Mouse (Mus musculus) adrenal gland, postnatal 0 days (tissue): ENCODE measurements around the gene Eif5. TPM values are rescaled to one million over a fixed set of nuclear protein-coding genes. Genes with fewer than 3 reads are reported as not detected.

Experiments
- polyA plus RNA-seq: library from polyadenylated mRNA; unstranded; fragments of >200 nt; fragmentation: Nextera tagmentation; extraction: Ambion mirVana; gene quantifications from 2 replicates; pipeline ENCODE4 v1.2.1, GENCODE M21; 2015

Eif5 gene
- polyA plus RNA-seq: 435 and 734 TPM in 2 replicates

DNA sequence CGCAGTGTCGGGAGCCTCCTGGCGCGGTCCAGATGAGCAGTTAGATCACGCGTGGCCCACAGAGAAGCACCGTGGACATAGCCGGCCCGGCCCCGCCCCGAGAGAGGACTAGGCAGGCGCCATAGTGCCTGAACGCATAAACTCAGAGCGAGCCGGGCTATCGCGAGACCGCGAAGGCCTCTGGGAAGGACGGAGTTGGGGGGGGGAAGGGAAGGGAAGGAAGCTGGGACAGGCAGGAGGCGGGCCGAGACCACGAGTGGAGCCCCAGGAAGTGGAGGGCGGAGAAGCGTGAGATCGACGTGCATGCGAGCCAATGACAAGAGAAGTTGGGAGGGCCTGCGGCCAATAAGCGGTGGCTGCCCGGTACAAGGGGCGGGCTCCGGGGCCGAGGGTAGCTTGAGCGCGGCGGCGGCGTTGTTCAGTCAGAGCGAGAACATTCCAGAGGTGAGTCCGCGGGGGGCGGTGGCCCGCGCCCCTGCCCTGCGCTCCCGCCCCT, at the start of gene Eif5:
Gene Eif5, plus strand, starts transcription at position 221 of the 496 bp plus-strand sequence.

DNA sequence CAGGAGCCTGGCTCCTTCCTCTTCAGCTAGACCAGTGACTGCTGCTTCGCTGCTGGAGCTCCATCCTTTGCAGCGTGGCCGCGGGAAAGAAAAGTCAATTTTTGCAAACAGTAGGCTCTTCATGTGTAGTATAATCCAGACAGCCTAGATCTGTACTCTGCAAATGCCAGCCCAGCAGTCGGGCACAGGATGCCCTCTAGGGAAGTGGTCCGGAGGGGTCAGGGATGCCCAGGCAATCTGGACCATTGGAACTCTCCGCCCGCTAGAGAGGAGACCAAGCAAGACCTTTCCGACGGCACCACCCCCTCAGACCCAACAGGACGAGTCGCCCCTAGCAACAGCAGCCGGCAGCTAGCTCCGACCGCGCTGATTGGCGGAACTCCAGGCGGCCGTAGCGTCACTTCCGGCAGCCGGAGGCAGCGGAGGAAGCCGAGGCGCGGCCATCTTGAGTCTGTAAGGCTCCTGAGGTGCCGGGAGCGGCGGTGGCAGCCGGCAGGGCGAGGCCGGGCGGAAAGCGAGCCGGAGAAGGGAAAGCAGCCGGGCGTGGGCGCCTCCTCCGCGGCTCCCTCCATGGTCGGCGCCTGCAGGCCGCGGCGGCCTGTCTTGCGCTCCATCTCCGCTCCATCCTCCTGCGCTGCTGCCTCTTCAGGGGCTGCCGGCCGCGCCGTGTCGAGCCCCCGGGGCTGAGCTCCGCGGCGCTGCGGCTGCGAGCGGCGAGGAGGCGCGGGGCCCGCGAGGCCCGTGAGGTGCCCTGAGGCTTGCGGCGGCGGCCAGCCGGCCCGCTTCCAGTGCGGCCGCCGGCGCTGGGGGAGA, 36.5 kb downstream of the Eif5 start, which contains the start of gene Mark3:
Gene Mark3, plus strand, starts transcription at position 450 of the 813 bp plus-strand sequence.

Other genes with a start within 250 kb of the Eif5 start
- 23.7 and 24.6 TPM in 2 replicates for gene Cdc42bpb, start 160.3 kb upstream of the Eif5 start, polyA plus RNA-seq
- gene Lbhd2, start 131.2 kb upstream of the Eif5 start, polyA plus RNA-seq: 10.9 and 25.3 TPM in 2 replicates
- gene Exoc3l4, start 121.0 kb upstream of the Eif5 start, polyA plus RNA-seq: 12.9 and 20.0 TPM in 2 replicates
- 4.8 and 16.1 TPM in 2 replicates for gene Tnfaip2, start 95.5 kb upstream of the Eif5 start, polyA plus RNA-seq
- 8.6 and 12.1 TPM in 2 replicates for gene Gm266, start 52.2 kb upstream of the Eif5 start, polyA plus RNA-seq
- gene Mark3, start 36.5 kb downstream of the Eif5 start, polyA plus RNA-seq: 31.0 and 36.4 TPM in 2 replicates
- gene Ckb, start 134.3 kb downstream of the Eif5 start, polyA plus RNA-seq: 62.9 and 122 TPM in 2 replicates
- gene Trmt61a, start 140.1 kb downstream of the Eif5 start, polyA plus RNA-seq: 3.3 and 6.5 TPM in 2 replicates
- gene Bag5, start 175.2 kb downstream of the Eif5 start, polyA plus RNA-seq: 41.5 and 52.5 TPM in 2 replicates
- gene Apopt1, start 175.2 kb downstream of the Eif5 start, polyA plus RNA-seq: 70.4 and 97.4 TPM in 2 replicates
- gene Klc1, start 220.8 kb downstream of the Eif5 start, polyA plus RNA-seq: 82.3 and 185 TPM in 2 replicates